Mouse (Mus musculus): ENCODE measurements around the gene Fyco1.

Gene Fyco1

GRCm38 (mm10) chr9:123749687-123750086 is 102.0 kb downstream of the Fyco1 start:
- CTCF ChIA-PET = interaction anchor here (0.5 kb wide), 1 partner anchor 367 kb away, joined by 11 read pairs; no protein-coding TSS in a partner anchor

GRCm38 (mm10) chr9:123740799-123741198 is 110.9 kb downstream of the Fyco1 start:
- CTCF ChIA-PET = no interaction called here

Data from spleen, embryonic (tissue).